Mouse (Mus musculus): ENCODE measurements around the gene Sox5.
"Not testable (repeated sequence)": the region's sequence is repeated elsewhere in the genome, so short reads cannot be mapped to it uniquely, and the experiment has no call there.

Gene Sox5

GRCm38 (mm10) chr6:144182429-144182828 lies 599.3 kb downstream of the Sox5 start:
- in situ Hi-C loops (cut with MboI) = not testable (repeated sequence)

GRCm38 (mm10) chr6:144181083-144181866 lies 600.5 kb downstream of the Sox5 start:
- in situ Hi-C loops (cut with MboI) = no loop called here

GRCm38 (mm10) chr6:144179111-144179510 lies 602.7 kb downstream of the Sox5 start:
- in situ Hi-C loops (cut with MboI) = no loop called here

GRCm38 (mm10) chr6:144176674-144177073 lies 605.1 kb downstream of the Sox5 start:
- in situ Hi-C loops (cut with MboI) = no loop called here

- in situ Hi-C loops (cut with MboI) = no loop called here
Measured at GRCm38 (mm10) chr6:144175590-144175989, 606.2 kb downstream of the Sox5 start.

- in situ Hi-C loops (cut with MboI) = no loop called here
Measured at GRCm38 (mm10) chr6:144170541-144170940, 611.2 kb downstream of the Sox5 start.

- in situ Hi-C loops (cut with MboI) = no loop called here
Measured at GRCm38 (mm10) chr6:144169791-144170190, 612.0 kb downstream of the Sox5 start.

- in situ Hi-C loops (cut with MboI) = no loop called here
Measured at GRCm38 (mm10) chr6:144168696-144169476, 612.9 kb downstream of the Sox5 start.

GRCm38 (mm10) chr6:144167058-144167457 lies 614.7 kb downstream of the Sox5 start:
- in situ Hi-C loops (cut with MboI) = no loop called here

GRCm38 (mm10) chr6:144166651-144167050 lies 615.1 kb downstream of the Sox5 start:
- in situ Hi-C loops (cut with MboI) = no loop called here

GRCm38 (mm10) chr6:144166104-144166503 lies 615.7 kb downstream of the Sox5 start:
- in situ Hi-C loops (cut with MboI) = no loop called here

GRCm38 (mm10) chr6:144163501-144163900 lies 618.3 kb downstream of the Sox5 start:
- in situ Hi-C loops (cut with MboI) = no loop called here

GRCm38 (mm10) chr6:144158637-144159036 lies 623.1 kb downstream of the Sox5 start:
- in situ Hi-C loops (cut with MboI) = no loop called here

- in situ Hi-C loops (cut with MboI) = no loop called here
Measured at GRCm38 (mm10) chr6:144154892-144155424, 626.8 kb downstream of the Sox5 start.

- in situ Hi-C loops (cut with MboI) = no loop called here
Measured at GRCm38 (mm10) chr6:144151957-144152356, 629.8 kb downstream of the Sox5 start.

- in situ Hi-C loops (cut with MboI) = no loop called here
Measured at GRCm38 (mm10) chr6:144151075-144151474, 630.7 kb downstream of the Sox5 start.

GRCm38 (mm10) chr6:144137397-144137796 lies 644.4 kb downstream of the Sox5 start:
- in situ Hi-C loops (cut with MboI) = no loop called here

GRCm38 (mm10) chr6:144136894-144137293 lies 644.9 kb downstream of the Sox5 start:
- in situ Hi-C loops (cut with MboI) = no loop called here

- in situ Hi-C loops (cut with MboI) = no loop called here
Measured at GRCm38 (mm10) chr6:144129927-144130326, 651.9 kb downstream of the Sox5 start.

GRCm38 (mm10) chr6:144119961-144120360 lies 661.8 kb downstream of the Sox5 start:
- in situ Hi-C loops (cut with MboI) = no loop called here

GRCm38 (mm10) chr6:144116646-144117045 lies 665.1 kb downstream of the Sox5 start:
- in situ Hi-C loops (cut with MboI) = no loop called here

- in situ Hi-C loops (cut with MboI) = no loop called here
Measured at GRCm38 (mm10) chr6:144111561-144111960, 670.2 kb downstream of the Sox5 start.

- in situ Hi-C loops (cut with MboI) = no loop called here
Measured at GRCm38 (mm10) chr6:144106848-144107247, 674.9 kb downstream of the Sox5 start.

All from mature B cell (primary cell).